Mouse (Mus musculus) spleen, postnatal 14 days (tissue): ENCODE data around the gene Chrna9.
"Not testable (repeated sequence)": the region's sequence is repeated elsewhere in the genome, so short reads cannot be mapped to it uniquely, and the experiment has no call there.

ENCODE experiments used
- DNase-seq, 2 experiments: peaks; one replicate each; pipeline ENCODE4 v3.0.0; 2021 to 2022; ENCODE audit warnings: low spot score in 2 of 2

Chrna9 gene

DNA sequence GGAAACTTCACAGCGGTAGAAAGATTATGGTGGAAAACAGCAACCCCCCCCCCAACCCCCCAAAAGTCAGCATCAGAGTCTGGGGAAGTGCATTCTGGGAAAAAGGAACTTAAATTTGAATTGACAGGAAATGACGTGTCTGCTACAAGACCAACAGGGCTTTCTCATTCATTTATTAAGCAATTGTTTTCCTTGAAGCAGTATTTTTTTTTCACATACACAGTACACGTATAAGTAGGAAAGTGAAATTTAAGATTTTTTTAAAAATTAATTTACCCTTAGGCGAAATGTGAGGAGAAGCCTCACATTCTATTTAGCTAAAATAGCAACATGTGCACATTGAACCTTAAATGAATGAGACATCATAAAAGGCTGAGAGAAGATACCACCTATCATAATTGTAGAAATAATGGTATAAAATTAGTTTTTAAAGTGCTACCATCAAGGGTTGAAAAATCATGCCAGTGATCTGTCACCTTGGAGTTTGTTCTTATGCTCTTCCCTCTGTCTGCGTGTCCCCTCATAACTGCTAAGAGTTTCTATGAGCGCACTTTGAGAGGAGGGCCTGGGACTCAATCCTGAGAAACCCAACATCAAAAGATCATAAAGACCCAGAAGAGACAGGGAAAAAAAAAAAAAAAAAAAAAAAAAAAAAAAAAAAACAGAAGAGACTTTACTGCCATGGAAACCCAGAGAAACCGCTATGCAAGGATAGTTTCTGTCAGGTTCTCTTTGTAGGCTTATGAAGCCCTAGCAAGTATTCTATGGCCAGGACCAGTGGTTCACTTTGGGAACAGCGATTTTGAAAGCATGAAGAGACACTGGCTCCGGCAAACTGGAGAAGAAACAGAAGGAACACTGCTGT, 21.7 kb downstream of the Chrna9 start:
- DNase-seq = no peak

DNA sequence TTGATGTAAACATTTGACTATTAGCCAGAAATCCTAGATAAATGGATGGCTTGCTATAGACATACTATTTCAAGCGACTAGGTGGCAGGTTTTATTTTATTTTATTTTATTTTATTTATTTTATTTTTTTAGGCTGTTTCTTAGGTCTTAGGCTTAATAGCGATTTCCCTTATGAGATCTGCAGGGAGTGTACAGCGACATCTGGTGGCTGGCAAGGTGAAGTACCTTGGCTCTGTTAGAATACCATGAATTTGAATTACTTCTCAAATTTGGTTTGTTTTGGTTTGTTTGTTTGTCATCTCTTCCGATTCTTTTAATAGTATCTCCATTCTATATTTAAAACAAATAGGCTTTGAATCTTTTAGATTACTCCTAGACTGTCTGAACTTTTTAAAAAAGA, 23.9 kb downstream of the Chrna9 start:
- DNase-seq = peak in 1 of 2 experiments; percentile 57

DNA sequence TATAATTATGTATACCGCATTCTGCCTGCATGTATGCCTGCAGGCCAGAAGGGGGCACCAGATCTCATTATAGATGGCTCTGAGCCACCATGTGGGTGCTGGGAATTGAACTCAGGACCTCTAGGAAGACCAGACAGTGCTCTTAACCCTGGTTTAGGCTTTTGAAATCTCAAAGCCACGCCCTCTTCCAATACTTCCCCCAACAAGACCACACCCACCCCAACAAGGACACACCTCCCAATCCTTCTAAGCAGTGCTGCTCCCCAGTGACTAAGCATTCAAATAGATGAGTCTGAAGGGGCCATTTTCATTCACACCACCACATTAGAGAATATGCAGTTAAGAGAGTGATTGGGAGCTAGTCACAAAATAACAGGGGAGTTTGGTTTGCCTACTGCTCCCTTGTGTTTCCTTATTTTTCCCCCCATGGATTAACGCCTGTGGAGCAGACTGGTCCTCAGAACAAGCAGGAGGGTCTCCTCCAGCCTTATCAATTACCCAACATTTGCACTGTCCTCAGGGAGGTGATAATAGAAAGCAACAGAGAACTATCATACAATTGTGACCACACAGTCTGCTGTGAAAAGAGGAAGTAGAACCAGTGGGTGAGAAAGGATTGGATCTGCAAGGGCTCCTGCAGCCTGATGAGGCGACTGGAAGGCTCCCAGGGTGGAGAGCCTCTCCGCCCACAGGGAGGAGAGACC, 25.3 kb downstream of the Chrna9 start:
- no peak for DNase-seq

DNA sequence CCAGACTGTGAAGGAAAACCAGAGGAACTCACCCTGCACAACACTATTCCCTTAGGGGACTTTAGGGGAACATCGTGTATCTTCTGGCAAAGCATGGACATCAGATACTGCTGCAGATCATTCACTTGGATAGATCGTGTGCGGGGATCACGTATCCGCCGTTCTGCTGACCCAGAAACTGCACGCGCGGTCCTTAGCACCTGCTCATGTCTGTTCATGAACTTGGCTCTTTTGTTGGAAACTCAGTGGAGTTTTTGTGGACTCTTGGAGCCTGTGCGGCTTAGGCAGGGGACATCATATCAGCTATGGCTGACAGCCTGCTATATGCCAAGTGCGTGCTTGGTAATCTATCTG, 25.9 kb downstream of the Chrna9 start:
- DNase-seq = no peak

DNA sequence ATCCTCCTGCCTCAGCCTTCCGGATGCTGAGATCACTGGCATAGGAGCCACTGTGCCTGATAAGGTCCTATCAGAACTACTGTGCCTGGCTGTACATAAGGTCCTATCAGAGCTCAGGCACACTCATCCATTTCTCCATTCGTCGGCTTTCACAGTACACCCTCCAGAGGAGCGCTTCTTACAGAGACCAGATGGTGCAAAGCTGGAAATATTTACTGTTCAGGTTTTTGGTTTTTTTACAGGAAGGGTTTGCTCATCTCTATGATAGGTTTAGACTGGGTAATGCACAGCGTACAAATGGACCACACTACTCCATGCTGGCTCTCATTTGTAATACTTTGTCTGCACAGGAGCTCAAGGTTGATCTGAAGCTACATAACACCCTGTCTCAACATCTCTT, 28.6 kb downstream of the Chrna9 start:
- no peak for DNase-seq

DNA sequence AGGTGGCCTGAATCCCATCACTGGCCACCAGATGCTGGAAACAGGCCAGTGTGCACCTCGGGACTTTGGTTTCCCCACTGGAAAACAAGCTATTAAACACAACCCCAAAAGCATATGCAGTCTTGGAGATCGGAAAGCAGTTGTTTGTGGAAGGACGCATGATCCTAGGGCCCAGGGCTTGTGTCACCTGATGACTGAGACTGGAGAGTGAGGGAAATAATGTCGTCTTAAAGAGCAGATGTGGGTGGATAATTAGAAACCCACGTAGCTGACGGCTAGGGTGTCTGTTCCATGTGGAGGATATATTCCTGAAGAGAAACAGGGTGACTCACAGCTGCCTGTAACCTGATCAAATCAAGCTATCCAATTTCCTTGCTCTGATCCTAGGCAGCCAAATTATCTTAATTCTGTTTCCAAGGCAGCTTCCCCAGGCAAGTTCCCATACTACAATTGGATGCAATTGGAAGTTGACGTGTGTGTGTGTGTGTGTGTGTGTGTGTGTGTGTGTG, 31.1 kb downstream of the Chrna9 start:
- no peak for DNase-seq

DNA sequence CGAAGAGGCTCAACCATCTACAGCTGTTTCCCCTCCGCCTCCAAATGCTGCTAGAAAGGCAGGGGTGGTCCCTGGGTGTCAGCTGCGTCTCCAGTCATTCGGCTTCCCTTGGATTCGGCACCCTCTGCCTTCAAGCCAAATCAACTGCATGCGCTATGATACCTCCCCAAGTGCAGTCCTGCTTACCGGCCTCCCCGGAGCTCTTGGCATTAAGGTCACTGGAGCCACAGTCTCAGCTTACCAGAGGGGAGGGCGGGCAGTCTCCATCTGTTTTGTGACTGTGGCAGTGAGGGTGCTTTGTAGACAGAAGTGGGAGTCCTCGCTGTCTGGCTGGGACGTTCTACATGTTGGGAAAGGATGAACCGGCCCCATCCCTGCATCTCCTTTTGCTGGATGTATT, 32.4 kb downstream of the Chrna9 start:
- no peak for DNase-seq

DNA sequence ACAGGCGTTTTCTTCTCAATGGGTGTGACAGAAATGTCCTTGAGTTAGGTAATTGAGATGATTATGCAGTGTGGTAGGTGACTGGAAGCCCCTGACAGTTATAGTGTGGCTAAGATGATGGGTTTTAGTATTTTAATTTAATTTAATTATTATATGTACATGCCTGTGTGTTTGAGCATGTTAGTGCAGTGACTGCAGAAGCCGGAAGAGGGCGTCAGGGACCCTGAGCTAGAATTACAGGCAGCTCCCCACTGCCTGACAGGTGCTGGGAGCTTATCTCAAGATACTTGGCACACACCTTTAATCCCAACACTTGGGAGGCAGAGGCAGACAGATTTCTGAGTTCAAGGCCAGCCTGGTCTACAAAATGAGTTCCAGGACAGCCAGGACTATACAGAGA, 33.3 kb downstream of the Chrna9 start:
- DNase-seq = no peak

DNA sequence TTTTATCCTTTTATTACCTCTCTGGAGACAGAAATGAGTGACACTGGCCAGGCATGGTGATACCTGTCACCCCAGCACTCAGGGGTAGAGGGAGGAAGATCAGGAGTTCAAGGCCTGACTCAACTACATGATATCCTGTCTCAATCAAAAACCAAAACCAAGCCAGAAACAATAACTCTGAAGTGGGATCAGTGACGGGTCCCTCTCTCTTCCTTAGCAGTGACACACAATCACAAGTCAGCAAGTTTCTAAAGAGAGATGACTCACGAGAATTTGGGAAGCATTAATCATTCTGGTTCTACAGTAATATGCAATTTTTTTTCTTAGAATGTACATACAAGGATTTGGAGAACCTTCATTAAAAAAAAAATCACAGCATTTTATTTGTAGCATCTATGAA, 38.5 kb downstream of the Chrna9 start:
- no peak for DNase-seq

DNA sequence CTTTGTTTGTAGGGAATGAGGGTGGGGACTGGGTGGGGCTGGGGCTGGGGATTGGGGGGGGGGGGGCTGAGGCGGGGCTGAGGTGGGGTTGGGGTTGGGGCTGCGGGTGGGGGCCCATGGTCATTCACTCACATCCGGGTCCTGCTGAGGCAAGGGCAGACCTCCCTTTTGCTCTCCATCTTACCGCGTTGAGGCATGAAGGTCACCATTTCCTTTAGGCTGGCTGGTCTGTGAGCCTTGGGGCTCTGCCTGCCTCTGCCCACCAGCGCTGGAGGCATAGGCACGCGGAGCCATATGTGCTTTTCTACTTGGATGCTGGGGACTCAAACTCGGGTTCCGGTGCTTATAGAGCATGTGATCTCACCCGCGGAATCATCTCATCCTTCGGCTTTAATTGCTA, 41.0 kb downstream of the Chrna9 start:
- no peak for DNase-seq

DNA sequence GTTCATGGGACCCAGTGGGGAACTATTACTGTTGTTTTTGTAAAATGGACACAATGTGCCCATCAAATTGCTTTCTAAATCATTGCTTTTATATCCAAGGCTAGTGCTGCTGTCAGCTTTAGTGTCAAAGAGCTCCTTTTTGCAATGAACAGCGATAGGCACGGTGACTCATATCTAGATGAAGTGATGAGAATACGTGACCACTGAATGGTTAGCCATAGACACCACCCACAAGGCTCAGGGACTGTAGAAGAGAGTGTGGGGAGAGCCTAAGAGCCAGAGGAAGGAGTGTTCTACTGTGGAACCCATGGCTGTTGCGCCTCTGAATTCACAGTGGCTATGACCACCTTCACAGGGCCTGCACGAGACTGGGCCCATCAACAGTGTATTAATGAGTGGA, 51.7 kb downstream of the Chrna9 start:
- no peak for DNase-seq

DNA sequence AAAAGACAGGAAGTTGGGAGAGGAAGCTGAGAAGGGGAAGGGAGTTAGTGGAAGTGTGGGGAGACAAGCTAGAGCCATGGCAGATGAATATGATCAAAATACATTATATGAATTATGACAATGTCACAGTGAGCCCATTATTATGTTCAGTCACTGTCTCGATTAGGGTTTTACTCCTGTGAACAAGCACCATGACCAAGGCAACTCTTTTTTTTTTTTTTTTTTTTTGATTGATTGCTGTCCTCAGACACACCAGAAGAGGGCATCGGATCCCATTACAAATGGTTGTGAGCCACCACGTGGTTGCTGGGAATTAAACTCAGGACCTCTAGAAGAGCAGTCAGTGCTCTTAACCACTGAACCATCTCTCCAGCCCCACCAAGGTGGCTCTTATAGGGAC, 52.3 kb downstream of the Chrna9 start:
- DNase-seq = not testable (repeated sequence)

DNA sequence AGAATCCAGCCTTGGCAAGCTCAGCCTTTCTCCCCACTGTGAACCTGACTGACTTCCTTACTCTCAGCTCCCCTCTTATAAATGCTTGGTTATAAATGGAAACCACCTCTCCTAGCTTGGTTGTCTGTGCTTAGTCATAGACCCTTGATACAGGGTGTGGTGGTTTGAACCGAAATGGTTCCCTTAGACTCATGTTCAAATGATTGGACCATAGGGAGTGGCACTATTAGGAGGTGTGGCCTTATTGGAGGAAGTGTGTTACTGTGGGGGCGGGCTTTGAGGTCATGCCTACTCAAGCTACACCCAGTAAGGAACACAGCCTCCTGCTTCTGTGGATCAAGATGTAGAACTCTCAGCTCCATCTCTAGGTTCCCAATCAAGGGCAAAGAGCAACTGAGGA, 56.5 kb downstream of the Chrna9 start:
- no peak for DNase-seq

DNA sequence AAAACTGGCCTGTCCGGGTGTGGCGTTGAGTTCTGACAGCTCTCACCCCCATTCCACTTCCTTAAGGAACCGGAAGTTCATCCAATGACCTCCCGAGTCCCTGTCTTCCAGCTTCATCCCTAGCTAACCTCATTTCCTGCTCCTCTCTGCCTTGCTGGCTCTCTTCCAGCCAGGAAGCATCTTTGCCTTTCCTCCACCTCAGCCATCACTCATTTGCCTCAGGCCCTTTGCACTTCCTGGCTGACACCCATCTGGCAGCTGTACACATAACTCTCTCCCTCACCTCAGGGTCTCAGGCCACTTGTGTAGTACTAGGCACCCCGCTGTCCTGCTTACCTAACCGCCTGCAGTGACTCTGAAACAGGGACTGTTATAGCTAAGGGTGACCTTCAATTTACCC, 59.9 kb downstream of the Chrna9 start:
- no peak for DNase-seq

DNA sequence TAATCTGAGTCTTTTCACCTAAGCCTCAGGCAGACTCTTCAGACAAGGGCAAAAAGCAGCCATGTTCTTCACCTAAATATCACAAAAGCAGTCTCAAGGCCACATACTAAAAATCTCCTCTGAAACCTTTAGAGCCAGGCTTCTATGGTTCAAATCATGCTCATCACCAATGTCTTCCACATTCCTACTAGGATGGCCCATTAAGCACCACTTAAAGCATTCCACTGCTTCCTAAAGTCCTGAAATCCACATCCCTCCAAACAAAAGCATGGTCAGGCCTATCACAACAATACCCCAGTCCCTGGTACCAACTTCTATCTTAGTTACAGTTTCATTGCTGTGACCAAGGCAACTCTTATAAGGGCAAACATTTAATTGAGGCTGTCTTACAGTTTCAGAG, 63.1 kb downstream of the Chrna9 start:
- no peak for DNase-seq

DNA sequence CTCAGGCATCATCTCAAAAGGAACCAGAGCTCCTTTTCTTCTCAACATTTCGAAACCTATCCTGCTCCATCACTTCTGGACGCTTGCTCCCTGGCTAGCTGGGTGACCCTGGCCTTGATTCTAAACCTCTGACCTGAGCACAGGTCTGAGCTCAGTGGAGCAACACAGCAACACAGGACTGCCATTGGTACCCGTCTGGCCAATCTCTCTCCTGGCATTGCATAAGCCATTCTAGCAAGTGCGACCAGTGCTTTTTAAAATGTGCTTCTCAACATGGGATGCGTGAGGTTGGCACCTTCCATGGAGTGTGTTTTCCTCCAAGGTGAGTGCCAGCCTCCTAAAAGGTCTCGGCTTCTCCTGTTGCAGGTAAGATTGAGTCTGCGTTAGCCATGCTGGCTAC, 64.4 kb downstream of the Chrna9 start:
- DNase-seq = no peak

DNA sequence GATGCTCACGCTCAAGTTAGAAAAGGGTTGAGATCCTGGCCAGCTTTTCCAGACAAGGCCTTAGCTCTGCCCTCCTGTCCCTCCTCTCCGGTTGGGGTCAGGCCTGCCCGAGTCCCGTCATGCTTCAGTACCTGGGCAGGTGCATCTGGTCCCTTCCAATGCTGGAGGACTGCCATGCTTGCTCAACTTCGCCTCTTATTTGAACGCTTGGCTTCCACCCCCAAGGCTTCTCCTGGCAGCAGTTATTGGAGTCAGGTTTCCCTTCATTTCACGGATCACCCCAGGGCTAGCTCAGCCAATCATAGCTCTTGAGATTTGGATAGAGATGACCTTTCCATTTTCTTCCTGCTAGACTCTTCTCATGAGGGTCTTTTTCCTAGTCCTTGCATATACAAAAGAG, 65.4 kb downstream of the Chrna9 start:
- DNase-seq = no peak

DNA sequence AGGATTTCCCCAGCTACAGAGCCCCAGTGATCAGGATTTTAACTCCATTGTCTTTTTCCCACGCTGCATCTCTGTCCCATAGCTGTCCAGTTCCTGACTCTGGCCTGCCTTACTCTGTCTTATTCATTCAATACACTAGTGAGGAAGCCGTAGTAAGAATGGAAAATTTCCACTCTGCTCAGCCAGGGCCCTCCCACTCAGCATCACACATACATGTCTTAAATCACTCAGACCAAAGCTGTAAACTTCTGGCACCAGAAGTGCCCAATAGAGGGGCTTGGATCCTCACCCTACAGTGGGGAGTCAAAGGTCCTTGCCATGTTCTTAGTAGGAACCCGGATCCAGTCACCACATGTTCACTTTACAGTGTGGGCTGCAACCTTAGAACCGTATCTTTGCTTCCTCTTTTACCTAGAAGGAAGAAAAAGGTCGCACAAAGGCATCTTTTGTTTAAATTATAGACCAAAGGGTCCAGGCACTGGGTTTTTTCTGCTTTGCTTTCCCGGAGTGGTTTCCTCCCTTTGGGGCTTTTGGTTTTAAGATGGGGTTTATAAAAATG, 65.9 kb downstream of the Chrna9 start:
- no peak for DNase-seq

DNA sequence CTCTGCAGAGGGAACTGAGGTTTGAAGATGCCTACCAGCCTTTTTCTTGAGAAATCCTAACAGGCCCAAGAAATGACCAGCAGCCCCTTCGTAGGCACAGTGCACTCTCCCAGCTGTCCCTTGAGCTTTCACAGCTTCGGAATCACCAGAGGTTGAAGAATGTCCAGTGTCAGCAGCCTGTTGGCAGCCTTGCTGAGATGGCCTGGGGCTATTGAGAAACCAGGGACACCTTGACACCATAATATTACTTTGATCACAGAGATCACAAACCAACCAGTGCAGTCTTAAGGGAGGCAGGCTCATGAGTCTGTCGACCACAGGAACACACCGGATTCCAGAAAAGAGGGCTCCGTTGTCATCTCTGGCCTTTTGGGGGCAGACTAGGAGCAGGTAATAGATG, 66.5 kb downstream of the Chrna9 start:
- no peak for DNase-seq

DNA sequence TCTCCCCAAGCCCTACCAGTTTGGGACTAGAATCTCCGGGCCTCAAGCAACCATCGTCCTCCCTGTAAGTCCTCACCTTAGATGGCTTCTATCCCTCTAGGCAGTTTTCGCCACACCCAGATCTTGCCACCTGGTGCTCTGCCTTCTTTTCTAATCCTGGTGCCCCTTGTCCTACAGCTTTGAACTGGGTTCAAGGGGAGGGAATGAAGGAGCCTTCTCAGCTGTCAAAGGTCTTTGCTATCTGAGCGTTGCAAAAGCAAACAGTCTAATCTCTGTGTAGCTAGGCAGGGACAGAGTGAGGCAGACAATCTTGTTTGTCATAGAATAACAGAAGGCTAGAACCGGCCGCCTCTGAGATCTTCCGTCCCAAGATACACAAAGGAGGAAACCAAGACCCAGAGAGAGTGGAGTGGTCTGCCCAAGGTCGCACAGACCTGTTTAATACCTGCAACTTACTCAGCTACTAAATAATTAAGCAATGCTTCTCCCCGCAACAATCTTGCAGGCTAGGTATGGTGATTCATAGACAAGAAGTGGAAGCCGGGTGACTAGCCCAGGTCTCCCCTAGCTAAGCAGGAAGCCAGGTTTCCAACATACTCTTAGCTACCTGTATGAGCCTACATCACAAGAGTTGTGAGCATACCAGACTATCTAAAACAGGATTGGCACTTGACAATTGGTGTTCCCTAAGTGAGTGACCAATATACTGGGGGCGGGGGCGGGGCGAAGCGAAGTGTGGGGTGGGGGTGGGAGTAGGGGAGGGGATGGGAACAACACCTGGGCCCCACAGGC, 69.6 kb downstream of the Chrna9 start, which contains the start of gene 9130230L23Rik:
TSS of gene 9130230L23Rik (minus strand) at position 152 of the 792 bp plus-strand sequence.
- DNase-seq = no peak

DNA sequence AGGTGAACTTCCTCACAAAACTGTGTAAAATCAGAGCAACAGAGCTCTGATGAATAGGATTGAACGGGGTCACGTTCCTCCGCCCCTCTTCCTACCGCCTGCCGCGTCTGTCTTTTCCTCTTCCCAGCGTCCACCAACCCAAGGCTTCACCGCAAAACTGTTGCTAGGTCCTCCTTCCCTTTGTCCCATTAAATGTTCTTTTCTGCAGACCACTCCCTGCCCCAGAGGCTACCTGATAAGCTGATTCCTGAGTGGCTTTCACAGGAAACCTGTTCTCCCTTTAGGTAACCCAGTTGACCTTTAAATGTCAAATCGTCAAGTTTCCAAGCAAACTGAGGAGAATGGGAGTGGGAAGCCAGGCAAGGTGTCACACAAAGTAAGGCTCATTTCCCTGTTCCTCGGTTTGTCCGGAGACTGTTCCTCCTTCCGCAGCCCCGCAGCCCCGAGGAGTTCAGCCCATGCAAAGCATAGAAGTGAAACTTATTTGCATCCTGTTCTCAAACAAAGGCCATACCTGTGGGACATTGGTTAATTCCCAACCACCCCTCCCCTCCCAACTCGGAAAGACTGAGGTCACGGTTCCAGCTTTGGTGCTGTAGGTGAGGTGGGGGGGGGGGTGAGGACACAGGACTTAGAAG, 70.4 kb downstream of the Chrna9 start:
- no peak for DNase-seq
